Mouse (Mus musculus) retina, postnatal 7 days (tissue): ENCODE data around the gene Gripap1.
A peak's percentile ranks its signal among the peaks of the same experiment; 100 is the strongest.
"Not testable (repeated sequence)": the region's sequence is repeated elsewhere in the genome, so short reads cannot be mapped to it uniquely, and the experiment has no call there.

Experiments
- DNase-seq: peaks from one replicate; pipeline ENCODE4 v3.0.0-alpha.2; 2012; ENCODE audit warnings: low read depth, low spot score

Gripap1 gene

GRCm38 (mm10) chrX:7778450-7779244 is 10.9 kb upstream of the Gripap1 start:
- DNase-seq: no peak

GRCm38 (mm10) chrX:7779294-7779693 is 10.3 kb upstream of the Gripap1 start:
- no peak for DNase-seq

DNA sequence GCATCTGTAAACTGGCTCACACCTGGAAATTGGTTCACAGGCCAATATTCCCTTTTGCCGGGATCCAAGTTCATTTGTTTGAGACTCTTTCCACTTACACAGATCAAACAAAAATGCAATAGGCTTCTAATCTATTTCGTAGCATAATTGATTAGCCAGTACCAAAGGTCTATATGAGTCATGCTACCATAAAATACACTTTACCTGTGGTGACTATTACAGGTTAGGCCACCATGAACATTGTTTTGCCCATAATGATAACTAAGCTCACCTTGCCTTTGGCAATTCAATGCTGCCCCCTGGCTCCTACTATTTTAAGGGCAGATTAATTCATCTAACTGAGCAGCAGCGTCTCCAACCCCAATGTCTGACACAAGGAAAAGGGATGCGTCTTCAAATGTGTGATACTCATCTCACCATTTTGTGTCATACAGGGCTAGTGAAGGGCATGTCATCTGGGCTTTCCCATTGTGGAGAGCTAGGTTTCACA is 6.9 kb upstream of the Gripap1 start:
- DNase-seq: no peak

GRCm38 (mm10) chrX:7790309-7790708 is 744 bp downstream of the Gripap1 start:
- DNase-seq: no peak

- DNase-seq: no peak
Measured at GRCm38 (mm10) chrX:7793361-7793760, 3.8 kb downstream of the Gripap1 start.

- no peak for DNase-seq
Measured at GRCm38 (mm10) chrX:7795016-7795415, 5.5 kb downstream of the Gripap1 start.

DNA sequence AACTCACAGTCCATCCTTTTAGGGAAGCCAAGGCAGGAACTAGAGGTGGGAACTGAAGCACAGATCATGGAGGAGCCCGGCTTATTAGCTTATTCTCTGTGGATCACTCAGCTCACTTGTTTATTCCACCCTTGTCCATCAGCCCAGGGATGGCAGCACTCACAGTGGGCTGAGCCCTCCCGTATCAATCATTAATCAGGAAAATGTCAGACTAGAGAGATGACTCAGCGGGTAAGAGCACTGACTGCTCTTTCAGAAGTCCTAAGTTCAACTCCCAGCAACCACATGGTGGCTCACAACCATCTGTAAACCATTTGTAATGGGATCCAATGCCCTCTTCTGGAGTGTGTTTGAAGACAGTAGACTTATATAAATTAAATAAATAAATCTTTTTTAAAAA is 7.8 kb downstream of the Gripap1 start:
- DNase-seq: no peak

DNA sequence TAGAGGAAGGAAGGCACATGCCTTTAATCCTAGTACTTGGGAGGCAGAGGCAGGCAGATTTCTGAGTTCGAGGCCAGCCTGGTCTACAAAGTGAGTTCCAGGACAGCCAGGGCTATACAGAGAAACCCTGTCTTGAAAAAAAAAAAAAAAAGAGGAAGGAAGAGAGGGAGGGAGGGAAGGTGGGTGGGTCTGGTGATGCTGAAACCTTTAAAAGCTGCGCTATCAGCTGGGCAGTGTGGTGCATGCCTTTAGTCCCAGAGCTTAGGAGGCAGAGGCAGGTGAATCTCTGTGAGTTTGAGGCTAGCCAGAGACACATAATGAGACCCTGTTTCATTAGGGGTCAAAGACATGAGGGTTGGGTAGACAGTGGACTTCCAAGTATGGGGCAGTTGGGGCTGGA is 12.6 kb downstream of the Gripap1 start:
- DNase-seq: not testable (repeated sequence)

GRCm38 (mm10) chrX:7815016-7815415 is 25.5 kb downstream of the Gripap1 start:
- not testable (repeated sequence) for DNase-seq

DNA sequence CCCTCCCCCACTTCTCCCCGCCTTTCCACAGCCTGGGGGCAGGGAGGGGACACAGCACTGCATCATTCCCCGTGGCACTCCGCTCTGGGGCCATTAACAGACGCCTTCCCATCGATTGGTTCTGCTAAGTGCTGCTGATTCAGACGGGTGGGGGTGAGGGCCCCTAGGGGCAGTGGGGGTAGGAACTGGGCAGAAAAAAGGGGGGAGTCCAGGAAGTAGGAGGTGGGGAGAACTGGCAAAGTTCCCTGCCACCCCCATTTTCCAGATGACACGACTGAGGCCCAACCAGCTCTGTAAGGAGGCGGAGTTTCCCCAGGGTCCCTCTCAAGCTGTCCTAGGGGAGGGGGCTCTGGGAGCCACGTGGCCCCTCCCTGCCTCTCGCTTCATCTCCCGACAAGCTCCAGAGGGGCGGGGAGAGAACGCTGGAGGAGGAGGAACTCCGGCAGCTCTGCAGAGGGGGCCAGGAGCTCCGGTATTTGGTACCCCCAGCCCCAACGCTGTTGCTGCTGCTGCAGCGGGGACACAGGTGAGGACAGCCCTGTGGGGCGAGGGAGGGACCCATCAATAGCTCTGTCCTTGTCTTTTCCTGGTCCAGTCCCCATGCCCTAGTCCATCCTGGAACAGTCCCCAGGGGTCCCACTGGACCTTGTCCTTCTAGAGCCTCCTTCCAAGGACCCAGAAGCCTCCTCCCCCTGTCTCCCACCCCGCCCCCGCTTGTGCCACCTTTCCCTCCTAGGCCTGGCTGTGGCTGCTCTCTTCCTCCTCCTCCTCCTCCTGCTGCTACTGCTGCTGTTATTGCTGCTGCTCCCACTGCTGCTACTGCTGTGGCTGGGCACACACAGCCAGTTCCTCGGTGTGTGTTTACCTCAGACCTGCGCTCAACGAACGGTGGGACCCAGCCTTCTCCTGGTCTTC is 32.6 kb downstream of the Gripap1 start, which contains the start of gene Kcnd1:
Kcnd1 (plus strand) TSS at position 425 of the 915 bp plus-strand sequence.
- no peak for DNase-seq

- DNase-seq: no peak
Measured at GRCm38 (mm10) chrX:7837146-7837545, 47.6 kb downstream of the Gripap1 start.

DNA sequence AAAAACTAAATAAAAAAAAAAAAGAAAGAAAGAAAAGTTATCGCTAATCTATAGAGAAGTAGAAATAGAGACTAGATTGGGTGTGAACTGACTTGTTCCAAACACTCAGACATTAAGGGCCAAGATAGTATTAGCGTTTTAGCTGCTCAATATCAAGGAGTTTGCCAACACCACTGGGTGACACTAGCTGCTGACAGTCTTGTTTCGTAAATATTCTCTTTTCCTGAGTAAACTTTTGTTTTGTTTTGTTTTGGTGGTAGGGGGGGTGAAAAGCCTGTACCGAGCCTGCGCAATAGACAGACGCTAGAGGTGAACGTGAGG is 51.2 kb downstream of the Gripap1 start:
- DNase-seq: no peak

DNA sequence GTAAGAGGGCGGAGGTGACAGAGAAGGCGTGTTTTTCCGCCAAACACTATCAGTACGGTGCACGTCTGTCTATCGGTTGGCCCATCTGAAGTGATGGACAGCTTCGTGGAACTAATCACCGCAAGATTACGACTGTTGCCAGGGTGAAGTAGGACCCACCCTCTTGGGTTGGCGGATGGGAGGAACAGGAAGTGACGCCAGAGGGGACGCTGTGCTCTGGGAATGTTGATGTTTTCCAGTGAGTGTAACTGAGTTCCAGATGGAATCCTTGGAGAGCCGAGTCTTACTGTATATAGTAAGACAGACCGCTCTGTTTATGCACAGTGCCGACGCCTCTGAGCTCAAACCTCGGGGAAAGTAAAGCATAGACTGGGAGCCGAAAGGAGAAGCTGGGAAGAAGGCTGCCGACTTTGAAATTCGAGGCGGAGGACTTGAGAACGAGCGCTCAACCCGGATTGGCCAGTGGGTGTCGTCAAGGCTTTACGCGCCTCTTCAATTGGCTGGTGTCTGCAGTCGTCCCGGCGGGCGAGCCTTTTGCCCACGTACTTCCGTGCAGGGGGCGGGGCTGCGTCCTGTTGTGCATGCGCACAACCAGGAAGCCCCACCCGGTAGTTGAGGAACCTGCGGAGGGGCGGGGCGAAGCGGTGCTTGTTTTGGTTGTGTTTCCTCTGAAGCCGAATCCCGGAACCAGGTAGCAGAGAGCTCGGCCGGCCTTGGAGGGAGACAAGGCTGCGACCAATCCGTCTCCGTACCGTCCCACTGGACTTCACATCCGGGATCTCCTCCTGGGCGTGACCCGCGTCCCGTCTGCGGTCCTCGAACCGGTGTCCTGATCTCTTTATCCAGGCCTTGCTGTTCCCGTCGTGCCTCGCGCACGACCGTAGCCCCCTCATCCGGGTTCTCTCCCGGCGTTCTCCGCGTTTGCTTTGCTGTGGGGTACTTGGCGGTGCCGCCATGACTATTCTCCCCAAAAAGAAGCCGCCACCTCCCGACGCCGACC is 51.9 kb downstream of the Gripap1 start, which contains the start of gene Otud5:
Otud5 (plus strand) TSS at position 202 of the 1,000 bp plus-strand sequence.
- peak; percentile 88 for DNase-seq

DNA sequence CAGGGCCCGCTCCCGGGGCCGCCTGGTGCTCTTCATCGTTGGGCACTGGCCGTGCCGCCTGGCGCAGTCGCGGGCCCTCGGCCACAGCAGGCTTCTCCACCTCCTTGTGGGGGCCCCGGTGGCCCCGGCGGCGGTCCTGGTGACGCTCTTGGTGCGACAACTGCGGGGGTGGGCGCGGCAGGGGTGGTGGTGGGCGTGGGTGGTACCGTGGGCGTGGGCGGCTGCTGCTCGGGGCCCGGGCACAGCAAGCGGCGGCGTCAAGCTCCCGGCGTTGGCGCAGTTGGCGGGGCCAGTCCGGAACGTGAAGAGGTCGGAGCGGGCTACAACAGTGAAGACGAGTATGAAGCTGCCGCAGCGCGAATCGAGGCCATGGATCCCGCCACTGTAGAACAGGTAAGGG is 52.8 kb downstream of the Gripap1 start:
- no peak for DNase-seq

- no peak for DNase-seq
Measured at GRCm38 (mm10) chrX:7847845-7848244, 58.3 kb downstream of the Gripap1 start.

DNA sequence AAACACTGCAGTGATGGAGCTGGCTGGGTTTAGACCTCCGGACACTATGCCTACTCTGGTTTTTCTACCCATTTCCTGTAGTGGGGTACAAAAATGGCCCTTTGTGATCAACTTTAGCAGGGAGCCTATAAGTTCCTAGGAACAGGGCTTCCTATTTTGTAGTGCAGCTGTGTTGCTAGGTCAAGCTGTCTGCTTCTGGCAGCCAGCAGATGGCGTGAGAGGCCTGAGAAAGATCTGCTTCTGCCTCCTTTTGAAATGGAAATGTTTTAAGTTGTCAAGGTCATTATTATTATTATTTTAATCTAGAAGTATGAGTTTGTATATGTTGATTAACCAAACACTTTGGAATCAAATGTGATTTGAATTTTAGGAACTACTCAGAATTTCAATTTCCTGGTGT is 65.0 kb downstream of the Gripap1 start:
- no peak for DNase-seq

DNA sequence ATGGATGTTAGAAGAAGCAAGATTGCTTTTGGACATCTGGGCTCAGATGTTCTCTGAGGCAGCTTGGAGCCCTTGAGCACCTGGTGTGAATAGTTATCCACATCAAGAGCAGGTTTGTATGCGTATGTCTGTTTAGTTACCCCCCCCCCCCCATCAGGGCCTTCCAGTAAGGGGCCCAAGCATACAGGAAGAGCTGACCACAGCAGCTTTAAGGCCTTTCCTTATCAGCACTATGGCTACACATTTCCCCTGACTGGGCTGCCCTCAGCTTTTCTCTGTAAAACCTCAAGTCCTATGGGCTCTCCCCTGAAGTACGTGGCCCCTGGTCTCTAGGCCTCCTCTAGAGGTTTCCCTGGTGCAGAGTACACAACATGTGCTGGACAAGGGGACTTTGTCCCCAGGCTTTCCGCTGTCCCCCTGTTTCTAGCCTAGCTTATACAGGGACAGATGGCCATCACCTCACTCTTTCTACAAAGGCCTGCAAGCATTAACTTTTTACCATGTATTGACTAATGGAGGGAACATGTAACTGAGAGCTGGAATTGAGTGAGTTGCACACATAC is 69.7 kb downstream of the Gripap1 start:
- no peak for DNase-seq

GRCm38 (mm10) chrX:7863181-7863580 is 73.6 kb downstream of the Gripap1 start:
- no peak for DNase-seq

GRCm38 (mm10) chrX:7864551-7864950 is 75.0 kb downstream of the Gripap1 start:
- DNase-seq: no peak

DNA sequence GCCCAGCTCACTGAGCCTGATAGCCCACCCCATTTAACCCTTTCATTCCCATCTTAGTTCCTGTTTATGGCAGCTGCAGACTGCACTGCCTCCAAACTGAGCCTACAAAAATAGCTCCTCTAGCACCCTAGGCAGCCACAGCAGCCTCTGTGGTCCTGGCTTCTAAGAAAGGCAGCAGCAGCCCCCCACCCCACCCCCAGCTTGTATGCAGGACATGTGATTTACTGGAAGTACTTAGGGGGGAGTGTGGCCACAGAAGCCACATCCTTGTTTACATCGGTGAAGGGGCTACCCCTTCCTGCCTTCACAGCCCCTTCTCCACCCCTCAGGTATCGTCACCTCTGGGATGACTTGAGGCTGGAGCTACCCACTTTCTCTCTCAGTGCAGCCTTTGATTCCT is 75.8 kb downstream of the Gripap1 start:
- DNase-seq: no peak

DNA sequence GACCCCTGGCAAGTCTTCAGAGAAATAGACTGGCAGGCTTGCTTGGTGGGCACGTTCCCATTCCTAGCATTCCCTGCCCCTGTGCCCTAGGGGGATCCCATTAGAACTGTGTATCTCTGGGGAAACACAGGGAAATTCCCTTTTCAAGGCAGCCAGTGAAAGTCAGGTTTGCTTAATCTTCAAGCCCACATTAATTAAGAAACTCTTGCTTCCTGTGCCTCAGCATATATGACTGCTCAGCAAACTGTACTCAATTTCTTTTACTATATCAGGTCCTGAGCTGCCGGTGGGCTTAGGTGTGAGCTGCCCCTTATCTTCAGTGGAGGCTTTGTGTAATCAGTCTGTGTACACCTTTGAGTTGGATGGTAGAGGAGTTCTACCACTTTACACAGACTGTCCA is 76.2 kb downstream of the Gripap1 start:
- DNase-seq: no peak
